Mouse (Mus musculus) adrenal gland, adult 2 months (tissue): ENCODE measurements around the gene Tmem207. TPM values are rescaled to one million over a fixed set of nuclear protein-coding genes. Genes with fewer than 3 reads are reported as not detected.
"Not testable (repeated sequence)": the region's sequence is repeated elsewhere in the genome, so short reads cannot be mapped to it uniquely, and the experiment has no call there.

Experiments
- DNase-seq: peaks from one replicate; pipeline ENCODE4 v3.0.0; 2021
- long read RNA-seq: library from polyadenylated mRNA; stranded (forward); transcript quantifications from one replicate; pipeline ENCODE4 v2.0.0, GENCODE M21; 2021
- polyA plus RNA-seq: library from polyadenylated mRNA; depleted of rRNA; stranded (reverse); fragments of >200 nt; gene quantifications from 2 replicates; pipeline ENCODE4 v1.2.3, GENCODE M21; 2012; rRNA removed
- total RNA-seq, 2 experiments: library from RNA; stranded (reverse); gene quantifications; 2 replicates each; pipeline ENCODE4 v1.2.3; 2021

The Tmem207 gene
- total RNA-seq, result not detected
- not detected in 2 replicates for polyA plus RNA-seq
- long read RNA-seq, result 0 reads

DNA sequence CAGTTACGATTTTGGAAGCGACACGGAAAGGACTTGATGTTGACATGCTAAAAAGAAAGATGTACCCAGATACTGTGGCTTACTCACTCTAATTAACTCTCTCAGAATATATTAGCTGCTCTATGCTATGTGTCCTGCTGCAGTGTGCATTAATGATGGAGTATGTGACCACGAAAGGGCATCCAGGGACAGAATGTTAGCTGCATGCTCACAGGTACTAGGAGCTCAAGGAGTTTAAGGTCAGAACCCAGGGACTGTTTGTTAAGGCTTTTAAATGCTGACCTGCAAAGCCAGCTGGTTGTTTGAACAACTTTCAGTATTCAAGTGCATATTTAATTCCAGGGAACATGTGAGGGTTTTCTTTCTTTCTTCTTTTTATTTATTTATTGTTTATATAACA, at the start of gene Tmem207:
Tmem207 (minus strand) TSS at position 101 of the 400 bp plus-strand sequence.
- no peak for DNase-seq

DNA sequence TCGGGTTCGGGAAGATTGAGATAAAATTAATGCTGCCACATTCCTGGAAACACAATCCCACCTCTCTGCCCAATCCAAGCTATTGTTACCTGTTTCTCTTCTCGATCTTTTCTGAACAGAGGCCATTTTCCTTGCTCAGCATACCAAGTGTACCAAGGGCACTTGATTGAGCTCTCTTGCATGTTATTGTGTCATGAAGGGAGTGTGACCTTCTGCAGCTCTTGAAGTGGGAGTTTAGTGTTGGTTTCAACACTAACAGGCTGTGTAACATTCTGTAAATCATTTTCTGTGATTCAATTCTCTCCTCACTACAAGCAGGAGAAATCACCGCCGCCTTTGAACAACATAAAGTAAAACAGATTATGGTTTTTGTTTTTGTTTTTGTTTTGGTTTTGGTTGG, 47.6 kb upstream of the Tmem207 start:
- peak; percentile 13 for DNase-seq

DNA sequence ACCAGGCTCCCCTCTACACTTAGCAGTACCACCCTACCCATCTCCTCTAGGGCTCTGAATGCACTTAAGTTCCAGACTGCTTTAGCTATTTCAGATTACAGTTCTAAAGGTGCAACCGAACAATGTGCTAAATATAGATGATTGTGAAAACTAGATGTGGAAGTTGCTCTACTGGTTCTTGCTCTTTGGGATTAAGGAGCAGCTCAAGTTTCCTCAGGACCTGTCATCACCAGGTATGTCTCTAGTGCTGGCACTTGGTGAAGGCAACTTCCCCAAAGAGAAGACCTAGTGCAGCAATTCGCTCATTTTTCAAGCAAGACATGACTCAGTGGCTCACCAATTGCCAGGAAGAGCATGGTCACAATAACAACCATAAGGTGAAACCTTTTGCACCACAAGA, 45.3 kb upstream of the Tmem207 start:
- DNase-seq, result no peak

DNA sequence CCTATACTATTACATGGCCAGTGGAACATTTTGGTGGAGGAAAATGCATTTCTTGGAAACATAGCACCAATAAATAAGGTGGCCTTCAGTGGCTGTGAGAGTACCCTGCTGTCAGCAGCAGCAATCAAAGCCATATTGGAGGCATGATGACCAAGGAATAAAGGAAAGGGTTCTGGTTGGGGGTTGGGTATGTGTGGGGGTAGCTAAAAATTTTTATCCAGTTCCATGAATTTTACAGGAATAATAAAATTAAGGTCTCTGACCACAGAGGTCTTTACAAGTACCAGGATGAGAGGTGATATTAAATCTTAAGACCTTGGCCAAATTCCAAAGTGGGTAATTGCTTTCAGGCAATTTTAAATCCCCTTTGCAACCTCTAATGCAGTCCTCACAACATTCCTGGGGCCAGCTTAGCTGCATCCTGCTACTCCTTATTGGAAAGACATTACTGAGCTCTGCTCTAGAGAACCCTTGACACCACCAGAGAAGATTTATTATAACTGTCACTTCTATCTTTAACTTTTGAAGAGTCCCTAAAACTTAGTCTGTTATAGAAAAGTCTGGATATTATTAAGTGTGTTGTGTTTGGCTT, 42.9 kb upstream of the Tmem207 start:
- no peak for DNase-seq

DNA sequence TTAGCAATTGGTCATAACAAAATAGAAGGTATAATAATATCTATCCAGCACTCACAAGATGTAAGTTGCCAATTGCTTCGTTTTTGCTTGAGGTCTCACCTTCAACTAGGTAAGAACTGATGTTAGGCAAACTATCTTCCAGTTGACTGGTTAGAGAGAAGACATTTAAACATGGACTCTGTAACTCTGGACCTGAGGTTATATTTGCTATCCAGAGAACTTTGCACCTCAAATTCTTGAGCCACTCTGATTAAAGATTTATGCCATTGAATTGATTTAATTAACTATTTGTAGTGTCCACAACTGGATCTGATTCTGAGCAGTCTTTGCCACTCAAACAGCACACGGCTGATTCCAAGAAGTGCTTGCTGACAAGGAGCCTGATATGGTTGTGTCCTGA, 36.2 kb upstream of the Tmem207 start:
- DNase-seq, result no peak

DNA sequence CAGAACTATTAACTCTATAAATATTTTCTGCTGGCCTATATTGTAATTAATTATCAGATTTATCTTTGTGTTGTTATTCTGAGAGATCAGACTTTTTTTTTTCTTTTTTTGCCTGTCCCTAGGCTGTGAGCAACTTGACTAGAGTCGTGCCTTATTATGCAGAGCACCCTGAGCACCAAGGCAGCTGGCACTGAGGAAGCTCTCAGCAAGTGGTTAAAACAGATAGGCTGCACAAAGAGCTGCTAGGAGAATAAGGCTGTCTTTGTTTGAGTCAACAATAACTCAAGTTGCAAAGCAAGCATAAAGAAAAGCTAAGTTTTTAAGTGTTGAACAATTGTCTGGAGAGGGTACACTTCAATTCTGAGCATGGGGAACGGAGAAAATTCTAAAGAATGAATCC, 35.2 kb upstream of the Tmem207 start:
- no peak for DNase-seq

DNA sequence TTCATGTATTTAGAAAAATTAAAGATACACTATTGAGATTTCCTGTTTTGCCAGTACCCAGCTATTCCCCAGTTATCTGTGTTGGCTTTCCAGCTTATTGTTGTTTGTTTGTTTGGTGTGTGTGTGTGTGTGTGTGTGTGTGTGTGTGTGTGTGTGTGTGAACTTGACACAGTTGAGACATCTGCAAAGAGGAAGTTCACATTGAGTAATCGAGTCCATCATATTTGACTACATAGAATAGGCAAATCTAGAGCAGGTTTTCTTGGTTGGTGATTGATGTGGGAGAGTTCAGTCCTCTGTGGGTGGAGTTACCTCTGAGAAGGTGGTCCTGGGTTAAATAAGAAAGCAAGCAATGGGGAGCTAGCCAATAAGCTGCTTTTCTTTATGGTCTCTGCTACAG, 32.2 kb upstream of the Tmem207 start:
- no peak for DNase-seq

DNA sequence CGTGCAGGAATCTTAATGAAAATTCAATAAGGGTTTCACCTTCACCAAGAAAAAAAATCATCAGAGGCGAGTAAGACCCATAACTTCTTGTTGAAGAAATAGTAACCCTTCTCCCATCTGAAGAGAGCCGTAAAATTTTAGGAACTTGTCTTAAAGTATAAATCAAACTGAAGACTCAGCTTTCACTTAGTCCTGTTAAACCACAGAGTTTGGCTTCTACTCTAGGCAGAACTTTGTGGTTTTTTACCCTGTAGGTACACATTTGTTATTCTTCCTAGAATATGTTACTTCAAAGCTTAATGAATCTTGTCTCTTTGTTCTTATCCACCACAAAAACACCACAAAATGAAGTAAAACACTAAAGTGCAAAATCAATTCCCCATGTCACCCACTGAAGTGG, 25.7 kb upstream of the Tmem207 start:
- DNase-seq, result no peak

DNA sequence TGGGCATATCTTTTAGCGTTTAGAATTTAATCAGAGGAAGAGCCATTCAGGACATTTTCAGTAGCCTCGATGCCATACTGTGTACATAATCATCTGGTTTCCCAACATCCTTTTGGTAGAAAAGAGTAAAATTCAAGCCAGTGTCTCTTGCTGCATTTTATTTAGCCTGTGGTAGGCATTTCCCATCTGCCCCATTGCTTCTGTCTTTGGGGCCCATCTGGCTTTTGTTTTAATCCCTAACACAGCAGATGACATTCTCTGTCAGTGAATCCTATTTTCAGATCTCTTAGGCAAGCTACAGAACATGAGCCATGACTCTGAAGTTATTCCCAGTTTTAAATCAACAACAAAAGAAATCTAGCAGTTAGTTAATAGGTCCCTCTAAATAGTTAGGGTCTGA, 22.7 kb upstream of the Tmem207 start:
- DNase-seq, result no peak

DNA sequence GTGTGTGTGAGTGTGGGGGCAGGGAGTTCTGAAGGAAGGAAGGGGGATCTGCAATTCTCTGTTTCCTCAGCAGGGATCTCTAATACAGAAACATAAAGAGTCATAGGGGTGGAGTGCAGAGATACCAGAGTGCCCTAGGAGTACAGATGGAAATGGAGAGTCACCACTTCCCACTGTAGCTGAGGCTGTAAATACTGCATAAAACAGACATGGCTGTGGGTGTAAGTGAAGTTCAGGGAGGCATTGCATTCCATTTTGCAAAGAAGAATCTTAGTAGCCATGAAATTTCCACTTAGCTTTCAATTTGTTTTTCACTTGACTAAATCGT, 20.3 kb upstream of the Tmem207 start:
- no peak for DNase-seq

DNA sequence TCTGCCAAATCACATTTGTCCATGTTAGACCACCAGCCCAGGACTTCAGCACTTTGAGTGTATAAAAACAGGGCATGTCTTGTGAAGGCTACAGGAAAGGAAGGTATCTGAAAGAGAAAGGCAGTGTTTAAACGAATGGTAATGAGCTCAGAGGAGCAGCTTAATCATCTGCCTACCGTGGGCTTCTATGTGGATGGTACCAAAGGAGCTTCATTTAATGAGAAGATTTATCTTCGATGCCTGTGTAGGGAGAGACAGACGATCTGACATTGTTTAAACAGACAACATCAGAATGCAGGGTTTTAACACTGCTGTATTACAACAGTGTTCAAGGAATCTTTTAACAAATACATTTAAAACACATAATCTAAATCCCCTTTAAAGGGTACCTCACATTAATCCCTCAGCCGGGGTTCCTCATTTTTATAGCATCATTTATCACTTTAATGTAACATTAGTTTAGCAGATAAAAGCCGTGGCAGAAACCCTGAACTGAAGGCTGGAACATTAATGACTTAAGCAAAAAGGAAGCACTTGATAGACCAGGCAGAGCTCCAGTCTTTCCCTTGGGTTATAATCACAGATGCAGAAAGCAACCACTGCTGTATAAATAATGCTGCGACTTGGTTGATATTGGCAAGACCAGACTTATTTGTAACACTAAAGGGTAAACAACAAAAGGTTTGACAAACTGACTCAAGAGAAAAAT, 19.8 kb upstream of the Tmem207 start:
- no peak for DNase-seq

DNA sequence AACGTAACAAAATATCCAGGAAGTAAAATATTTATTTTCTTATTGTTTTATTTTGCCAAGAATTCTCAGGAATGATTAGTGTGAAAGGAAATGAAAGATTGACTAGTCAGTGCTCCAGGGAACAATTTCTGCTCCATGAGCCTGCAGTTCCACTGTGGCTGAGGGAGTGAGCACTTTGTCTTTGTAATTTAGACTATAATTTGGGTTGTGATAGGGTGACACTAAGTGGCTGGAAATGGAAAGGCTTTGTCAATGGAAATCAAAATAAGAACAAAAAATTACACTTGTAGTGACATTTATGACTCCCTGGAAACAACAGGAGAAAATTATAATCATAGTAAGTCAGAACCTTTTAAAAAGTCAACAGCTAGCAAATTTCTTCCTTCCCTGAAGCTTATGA, 5.7 kb upstream of the Tmem207 start:
- no peak for DNase-seq

DNA sequence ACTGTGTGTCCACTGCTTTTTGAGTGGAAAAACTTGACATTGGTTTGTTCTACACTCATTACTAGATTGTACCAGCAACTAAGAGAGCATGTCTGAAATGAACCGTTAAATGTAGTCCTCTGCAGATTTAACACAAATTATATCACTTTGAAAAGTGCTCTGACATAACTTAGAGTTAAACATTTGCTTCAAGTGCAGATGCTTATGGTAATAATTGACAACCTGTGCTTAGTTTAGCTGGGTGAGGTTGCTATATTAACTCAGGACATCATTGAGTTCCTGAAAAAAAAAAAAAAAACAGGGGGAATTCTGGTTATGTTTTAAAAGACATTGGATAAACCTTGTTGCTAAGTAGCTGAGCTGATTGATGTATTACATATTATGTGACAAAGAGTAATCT, 3.9 kb upstream of the Tmem207 start:
- DNase-seq, result no peak

DNA sequence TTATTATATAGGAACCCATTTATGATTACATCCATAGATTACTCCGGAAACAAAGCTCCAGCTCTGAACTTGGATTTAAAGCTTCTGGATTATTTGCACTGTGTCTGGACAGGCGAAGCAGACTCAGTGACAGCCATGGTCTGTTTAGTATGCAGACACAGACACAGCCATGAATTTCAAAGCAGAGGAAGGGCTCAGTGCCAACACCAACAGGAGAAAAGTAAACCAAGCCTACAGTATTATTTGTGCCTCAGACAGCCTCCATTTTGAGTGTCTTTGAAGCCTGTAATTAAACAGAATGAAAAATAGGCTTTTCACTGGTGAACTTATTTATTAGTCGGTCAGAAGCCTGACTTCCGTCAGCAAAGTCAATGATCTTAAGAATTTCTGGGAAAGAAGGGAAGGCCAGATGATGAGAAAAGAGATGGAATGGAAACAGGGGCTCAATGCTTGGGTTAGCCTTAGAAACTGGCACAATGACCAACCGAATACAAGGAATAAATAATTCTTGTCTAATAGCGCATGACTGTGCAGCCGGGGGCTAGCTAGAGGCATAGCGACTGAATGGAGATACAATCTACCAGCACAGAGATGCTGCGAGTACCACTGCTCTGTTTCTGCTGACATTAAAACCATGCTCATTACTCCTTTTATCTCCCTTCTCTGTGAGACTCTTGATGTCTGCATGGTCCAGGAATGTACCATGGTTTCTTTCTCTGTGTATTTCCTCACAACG, 1.5 kb upstream of the Tmem207 start:
- DNase-seq, result no peak

DNA sequence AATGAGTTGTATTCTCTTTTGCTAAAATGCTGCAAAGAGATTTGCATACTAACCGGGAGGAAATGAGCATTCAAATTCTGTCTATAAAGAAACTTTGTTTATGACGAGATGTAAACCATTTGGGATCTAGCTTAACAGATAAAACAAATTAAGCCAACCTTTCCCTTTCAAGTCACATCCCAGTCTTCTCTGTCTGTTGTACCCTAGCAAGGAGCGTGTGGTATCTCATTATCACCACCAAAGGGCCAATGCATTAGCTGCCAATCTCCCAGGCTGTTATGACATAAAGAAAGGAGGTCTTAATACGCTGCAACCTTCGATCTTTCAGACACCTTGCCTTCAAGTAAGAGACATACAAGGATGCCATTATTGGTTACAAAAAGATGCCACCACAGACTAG, 737 bp downstream of the Tmem207 start:
- no peak for DNase-seq

DNA sequence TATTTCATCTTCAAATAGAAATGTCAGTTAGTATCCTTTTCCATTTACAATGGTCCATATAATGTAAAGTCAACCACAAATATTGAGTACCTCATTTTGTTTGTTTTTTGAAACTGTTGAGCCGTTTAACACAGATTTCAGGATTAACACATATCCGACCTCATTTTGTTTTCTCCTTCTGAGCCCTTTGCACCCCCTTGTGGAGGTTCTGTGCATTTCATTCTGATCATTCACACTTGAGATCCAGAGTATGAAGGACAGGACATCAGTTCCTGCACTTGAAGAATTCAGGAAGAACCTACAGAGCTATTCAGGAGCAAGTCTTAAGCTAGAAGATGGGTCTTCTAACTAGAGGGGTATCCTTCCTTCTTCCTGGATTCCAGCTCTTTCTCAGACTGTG, 7.0 kb downstream of the Tmem207 start:
- peak; percentile 24 for DNase-seq

DNA sequence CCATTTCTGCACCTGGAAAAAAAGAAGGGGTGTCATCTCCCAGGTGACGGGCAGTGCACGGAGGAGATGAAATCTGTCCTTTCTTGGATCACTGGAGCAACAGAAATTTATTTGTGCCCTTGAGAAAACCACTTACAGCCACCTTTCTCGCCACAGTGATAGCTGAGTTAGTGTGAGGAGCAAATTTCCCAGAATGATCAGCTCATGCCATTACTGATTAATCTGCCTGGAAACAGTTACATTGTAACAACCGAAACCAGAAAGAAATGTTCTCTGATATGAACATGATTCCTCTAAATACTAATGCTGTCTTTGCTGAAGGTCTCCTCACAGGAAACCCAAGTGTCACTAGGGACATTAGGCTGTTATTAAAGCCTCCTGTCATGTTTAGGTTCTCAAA, 21.6 kb downstream of the Tmem207 start:
- DNase-seq, result no peak

DNA sequence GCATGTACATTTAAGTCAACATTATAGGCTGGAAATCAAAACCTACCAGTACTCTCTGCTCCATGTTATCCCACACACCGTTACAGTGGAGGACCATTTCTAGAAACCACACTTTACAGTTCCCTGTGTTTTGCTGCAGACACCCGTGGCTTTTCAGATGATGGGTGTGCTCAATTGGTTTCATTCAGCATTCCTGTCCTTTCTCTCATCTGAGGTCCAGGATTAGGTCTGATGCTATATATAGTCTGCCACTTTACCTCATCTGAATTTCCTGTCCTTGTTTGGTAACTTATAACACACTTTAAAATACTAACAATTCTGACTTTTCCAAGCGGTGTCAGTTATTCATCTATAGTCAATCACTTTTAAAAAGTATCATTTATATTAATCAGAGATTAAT, 25.8 kb downstream of the Tmem207 start:
- no peak for DNase-seq

DNA sequence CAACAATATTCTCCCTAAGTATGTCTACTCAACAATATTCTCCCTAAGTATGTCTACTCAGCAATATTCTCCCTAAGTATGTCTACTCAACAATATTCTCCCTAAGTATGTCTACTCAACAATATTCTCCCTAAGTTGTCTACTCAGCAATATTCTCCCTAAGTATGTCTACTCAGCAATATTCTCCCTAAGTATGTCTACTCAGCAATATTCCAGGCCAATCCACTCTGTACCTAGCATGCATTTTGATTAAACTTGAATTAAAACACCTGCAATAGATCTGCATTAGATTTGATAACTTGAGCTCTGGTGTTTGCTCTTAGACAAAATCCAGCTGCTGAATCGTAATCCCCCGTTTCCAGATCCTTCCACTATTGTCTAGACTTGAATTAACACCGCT, 26.9 kb downstream of the Tmem207 start:
- not testable (repeated sequence) for DNase-seq

DNA sequence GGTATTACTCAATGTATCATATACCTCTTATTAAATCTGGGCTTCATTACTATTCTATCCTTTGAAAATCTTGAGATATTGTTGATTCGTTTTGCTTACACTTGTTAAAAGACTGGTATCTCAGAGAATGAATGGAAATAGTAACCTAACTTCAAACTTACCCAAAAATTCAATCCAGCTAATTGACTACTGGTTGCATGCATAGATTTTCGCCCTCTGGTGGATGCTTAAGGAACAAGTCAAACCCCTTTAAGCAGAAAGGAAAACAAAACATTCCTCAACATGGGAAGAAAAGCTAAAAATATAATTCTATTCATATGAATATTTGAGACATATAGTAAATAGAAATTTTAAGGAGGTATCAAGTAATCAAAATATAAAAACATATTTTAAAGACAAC, 30.8 kb downstream of the Tmem207 start:
- peak; percentile 4 for DNase-seq

DNA sequence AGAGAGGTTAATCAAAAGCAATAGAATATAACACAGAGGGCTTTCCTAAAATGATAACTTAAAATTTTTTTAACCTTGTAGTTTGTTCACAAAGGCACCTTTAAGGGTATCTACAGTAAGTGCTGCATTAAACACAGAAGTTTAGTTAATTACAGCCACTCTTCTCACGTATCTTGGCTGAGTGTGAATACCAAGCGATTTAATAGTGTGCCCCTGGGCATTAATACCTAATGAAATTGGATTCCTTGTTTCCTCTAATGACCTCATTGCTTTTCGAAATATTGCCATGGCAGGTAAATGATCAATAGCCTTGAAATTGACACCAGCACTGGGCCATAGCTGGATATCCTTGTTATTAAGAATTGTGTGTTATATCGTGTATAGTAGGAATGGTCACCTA, 55.3 kb downstream of the Tmem207 start:
- DNase-seq, result no peak

DNA sequence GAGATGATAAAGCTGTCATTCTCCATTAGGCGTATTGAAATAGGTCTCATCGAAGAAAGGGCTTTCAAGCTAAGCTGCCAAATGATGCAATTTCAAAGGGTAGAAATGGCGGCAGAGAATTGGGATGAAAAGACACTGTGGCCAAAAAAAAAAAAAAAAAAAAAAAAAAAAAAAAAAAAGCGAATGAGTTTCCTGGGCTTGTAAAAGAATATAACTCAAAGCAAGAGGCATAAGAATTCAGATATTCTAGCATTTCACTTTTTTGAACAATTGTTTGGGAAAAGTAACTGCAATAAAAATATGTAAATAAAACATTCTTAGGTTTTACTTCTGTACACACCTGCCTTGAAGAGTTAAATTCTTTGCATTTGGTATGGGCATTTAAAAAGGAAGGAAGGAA, 60.0 kb downstream of the Tmem207 start:
- DNase-seq, result no peak

DNA sequence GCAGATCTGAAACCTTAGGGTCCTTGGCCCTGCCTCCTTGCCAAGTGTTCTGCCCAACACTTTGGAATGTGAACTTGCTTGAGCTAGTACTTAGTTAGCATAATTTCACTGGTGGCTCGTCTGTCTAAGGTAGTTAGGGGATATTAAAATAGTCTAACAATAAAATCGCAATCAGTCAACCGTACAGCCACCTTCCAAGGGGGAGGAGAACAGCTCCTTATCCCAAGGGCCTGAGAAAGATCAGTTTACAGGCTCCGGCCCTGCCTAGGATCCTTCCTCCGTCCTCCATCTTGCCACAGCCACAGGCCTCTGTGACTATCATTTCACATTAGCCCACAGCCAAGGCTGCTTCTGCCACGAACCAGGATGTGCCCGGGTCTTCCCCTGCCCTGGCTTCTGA, 63.7 kb downstream of the Tmem207 start, which contains the start of gene Cldn16:
Cldn16 (plus strand) TSS at position 301 of the 400 bp plus-strand sequence.
- DNase-seq, result no peak

DNA sequence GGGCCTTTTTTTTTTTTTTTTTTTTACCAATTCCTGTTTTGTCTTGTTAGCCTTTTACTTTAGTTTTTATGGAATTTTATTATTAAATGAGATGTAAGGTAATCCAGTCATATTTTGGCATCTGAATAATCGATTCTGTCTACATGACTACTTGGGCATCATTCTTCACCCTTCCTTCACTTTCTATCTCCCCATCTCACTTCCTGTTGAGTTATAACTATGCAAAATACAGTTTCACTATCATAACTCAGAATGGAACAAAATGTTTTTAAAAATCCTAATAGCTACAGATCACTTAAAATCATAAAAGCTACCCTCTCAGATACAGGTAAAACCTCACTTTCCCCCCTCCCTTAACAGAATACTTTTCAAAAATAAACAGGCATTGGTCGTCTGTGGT, 70.4 kb downstream of the Tmem207 start:
- no peak for DNase-seq
